Mouse (Mus musculus): ENCODE measurements at regions not wholly inside any gene's neighbourhood (a gene's known extent, or its start where the extent isn't known, plus 50 kb on each side); places are given as distances from the start of the nearest gene placed in this dataset.

DNA sequence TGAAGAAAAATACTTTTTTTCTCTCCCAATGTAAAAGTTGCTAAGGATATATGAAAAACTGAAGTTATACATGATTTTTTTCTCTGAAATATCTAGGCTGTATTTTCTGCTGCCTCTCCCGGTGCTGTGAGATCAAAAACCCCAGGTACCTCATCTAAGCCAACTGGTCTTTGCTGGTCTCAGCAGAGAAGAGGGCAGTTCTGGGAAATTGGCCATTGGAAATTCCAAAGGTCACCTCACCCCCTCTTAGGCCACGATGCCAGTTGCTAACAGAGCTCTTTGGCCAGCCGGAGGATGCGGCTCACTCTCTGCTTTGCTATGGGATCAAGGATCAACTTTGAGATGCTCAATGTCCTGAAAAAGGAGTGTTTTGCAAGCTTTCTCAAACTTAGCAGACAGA, 280.9 kb upstream of the Rora start:
- TF ChIP-seq TBP (conservative IDR thresholded peaks at IDR 0.05; ENCODE audit: low read depth, low read length) (no peak), RAD21 (IDR thresholded peaks at IDR 0.05; ENCODE audit: low read depth, low read length) (no peak), NELFE (IDR thresholded peaks at IDR 0.05; ENCODE audit: low read depth, low read length) (no peak), EP300 (IDR thresholded peaks at IDR 0.05; ENCODE audit: low read length) (no peak), MYC (IDR thresholded peaks at IDR 0.05; ENCODE audit: low read depth, low read length) (no peak), CHD2 (IDR thresholded peaks at IDR 0.05; ENCODE audit: low read length) (no peak), USF2 (conservative IDR thresholded peaks at IDR 0.05; ENCODE audit: low read depth, low read length) (no peak), CTCF (conservative IDR thresholded peaks at IDR 0.05 in 1 of 2, IDR thresholded peaks at IDR 0.05 in 1 of 2; ENCODE audit: low read depth in 2 of 2, low read length in 2 of 2) (no peak), POLR2A (IDR thresholded peaks at IDR 0.05; ENCODE audit: low read depth, low read length) (no peak), HCFC1 (IDR thresholded peaks at IDR 0.05; ENCODE audit: low read depth, low read length) (no peak), E2F4 (IDR thresholded peaks at IDR 0.05; ENCODE audit: insufficient replicate concordance, low read depth, low read length) (no peak), CHD1 (IDR thresholded peaks at IDR 0.05; ENCODE audit: low read depth, low read length) (no peak)
